Mouse (Mus musculus): Measurements from ENCODE around the gene Acrbp.

The Acrbp gene

GRCm38 (mm10) chr6:125099421-125099971 is 50.0 kb downstream of the Acrbp start:
- DNase-seq (ENCODE audit: low spot score in 2 of 2) = no peak

- no peak for DNase-seq (ENCODE audit: low spot score in 2 of 2)
These were observed 52.0 kb downstream of the Acrbp start for GRCm38 (mm10) chr6:125101444-125101843.

GRCm38 (mm10) chr6:125104223-125104622 is 54.7 kb downstream of the Acrbp start:
- DNase-seq (ENCODE audit: low spot score in 2 of 2) = no peak

GRCm38 (mm10) chr6:125107705-125108104 is 58.2 kb downstream of the Acrbp start:
- DNase-seq (ENCODE audit: low spot score in 2 of 2) = no peak

- DNase-seq (ENCODE audit: low spot score in 2 of 2) = no peak
These were observed 59.9 kb downstream of the Acrbp start for GRCm38 (mm10) chr6:125109371-125109770.

GRCm38 (mm10) chr6:125110927-125111326 is 61.4 kb downstream of the Acrbp start:
- no peak for DNase-seq (ENCODE audit: low spot score in 2 of 2)

- DNase-seq (ENCODE audit: low spot score in 2 of 2) = no peak
These were observed 63.1 kb downstream of the Acrbp start for GRCm38 (mm10) chr6:125112553-125112952.

Measured in left cerebral cortex, adult 9 months (tissue).